Mouse (Mus musculus): ENCODE measurements around the gene Atrnl1.

Gene Atrnl1

GRCm38 (mm10) chr19:57610476-57611261, at the start of gene Atrnl1:
Gene Atrnl1 (plus strand): TSS chr19:57611034.
- DNase-seq (ENCODE audit: low spot score in 2 of 2) = peak; percentile 91 to 92

DNA sequence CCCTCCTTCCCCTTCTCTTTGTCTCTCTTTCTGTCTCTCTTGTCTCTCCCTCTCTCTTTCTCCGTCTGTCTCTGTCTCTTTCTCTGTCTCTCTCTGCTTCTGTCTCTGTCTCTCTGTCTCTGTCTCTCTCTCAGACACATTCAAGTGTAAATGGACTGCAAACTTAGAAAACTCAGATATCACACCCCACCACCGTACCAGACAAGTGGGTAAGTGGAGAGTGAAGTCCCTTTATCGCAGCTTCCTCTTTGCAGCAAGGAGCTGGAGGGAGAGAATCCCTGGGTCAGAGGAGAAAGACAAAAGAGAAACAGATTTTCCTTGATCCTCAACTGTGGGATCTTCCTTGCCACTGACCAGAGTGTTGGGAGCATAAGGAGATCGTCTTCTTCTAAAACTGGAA, 49.3 kb upstream of the Atrnl1 start:
- no peak for DNase-seq (ENCODE audit: low spot score in 2 of 2)

GRCm38 (mm10) chr19:57569040-57569439, 41.8 kb upstream of the Atrnl1 start:
- DNase-seq (ENCODE audit: low spot score in 2 of 2) = no peak

GRCm38 (mm10) chr19:57572360-57573237, 38.2 kb upstream of the Atrnl1 start:
- DNase-seq (ENCODE audit: low spot score in 2 of 2) = peak; percentile 57 to 62

GRCm38 (mm10) chr19:57573470-57573869, 37.4 kb upstream of the Atrnl1 start:
- no peak for DNase-seq (ENCODE audit: low spot score in 2 of 2)

DNA sequence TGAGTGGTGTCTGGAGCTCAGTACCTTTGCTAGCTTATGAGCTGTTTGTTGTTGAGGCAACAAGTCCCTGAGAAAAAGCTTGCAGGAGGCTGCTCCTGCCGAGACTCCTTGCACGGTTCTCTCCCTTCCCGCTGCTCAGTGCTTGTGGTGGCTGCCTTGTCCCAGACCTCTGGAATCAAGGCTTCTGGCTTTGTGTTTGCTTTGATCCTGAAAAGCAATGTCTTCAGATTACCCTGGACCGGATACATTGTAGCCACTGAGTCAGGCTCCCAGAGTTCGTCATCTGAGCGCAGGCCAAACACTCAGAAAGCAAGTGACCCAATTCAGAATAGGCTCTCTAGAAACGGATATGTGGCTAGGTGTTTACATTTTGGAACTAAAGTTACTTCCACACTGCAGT, 35.8 kb upstream of the Atrnl1 start:
- no peak for DNase-seq (ENCODE audit: low spot score in 2 of 2)

GRCm38 (mm10) chr19:57576836-57577235, 34.0 kb upstream of the Atrnl1 start:
- no peak for DNase-seq (ENCODE audit: low spot score in 2 of 2)

DNA sequence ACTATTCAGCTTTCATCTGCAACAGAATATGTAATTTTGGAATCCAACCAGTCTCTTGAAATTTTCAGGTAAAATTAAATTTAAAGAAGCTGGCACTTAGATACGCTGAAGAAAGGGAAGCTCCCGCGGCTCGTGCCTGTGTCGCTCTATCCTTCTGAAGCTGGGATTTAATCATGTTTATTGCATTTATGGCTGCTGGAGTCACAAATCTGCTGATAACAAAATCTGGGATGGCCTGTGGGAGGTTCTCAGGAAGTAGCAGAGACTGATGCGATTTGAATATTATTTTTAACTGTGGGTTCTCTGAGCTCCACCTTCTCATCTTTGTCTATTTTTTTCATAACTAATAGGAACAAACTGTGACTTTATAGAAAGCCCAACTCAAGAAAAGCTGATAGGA, 33.6 kb upstream of the Atrnl1 start:
- no peak for DNase-seq (ENCODE audit: low spot score in 2 of 2)

GRCm38 (mm10) chr19:57580962-57581361, 29.9 kb upstream of the Atrnl1 start:
- DNase-seq (ENCODE audit: low spot score in 2 of 2) = peak; percentile 73 to 78

DNA sequence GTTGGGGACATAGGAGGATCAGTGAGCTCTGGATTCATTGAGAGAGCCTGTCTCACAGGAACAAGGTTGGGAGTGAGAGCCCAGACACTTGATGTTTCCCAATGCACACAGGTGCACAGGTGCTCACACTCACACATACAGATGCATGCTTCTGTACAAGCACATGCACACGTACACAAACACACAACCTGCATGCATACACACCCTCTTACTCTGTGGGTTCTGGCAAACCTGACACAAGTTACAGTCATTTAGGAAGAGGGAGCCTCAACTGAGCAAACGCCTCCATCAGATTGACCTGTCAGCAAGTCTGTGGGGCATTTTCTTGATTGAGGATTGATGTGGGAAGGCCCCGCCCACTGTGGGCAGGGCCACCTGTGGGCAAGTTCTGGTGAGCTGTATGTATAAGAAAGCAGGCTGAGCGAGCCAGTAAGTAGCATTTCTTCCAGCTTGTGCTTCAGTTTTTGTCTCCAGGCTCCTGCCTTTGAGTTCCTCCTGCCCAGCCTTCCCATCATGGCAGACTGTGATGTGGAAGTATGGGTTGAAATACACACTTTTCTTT, 25.5 kb upstream of the Atrnl1 start:
- DNase-seq (ENCODE audit: low spot score in 2 of 2) = no peak

DNA sequence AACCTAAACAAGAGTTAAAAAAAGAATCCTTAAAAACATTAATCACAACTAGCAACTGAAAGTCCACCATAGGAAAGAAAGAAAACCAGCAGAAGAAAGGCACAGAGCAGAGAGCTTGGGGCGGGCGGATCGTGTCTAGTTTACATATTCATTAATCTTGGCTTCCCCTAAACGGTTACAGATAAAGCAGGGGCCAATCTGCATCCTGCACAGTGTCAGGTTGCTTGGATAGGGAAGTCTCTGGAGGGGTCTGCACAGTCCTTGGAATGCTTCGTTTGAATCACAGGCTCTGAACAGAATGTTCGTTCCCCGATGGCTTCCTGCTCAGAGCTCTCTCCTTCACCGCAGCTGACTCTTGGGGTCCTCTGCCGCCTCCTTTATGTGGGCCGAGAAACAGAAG, 24.7 kb upstream of the Atrnl1 start:
- no peak for DNase-seq (ENCODE audit: low spot score in 2 of 2)

DNA sequence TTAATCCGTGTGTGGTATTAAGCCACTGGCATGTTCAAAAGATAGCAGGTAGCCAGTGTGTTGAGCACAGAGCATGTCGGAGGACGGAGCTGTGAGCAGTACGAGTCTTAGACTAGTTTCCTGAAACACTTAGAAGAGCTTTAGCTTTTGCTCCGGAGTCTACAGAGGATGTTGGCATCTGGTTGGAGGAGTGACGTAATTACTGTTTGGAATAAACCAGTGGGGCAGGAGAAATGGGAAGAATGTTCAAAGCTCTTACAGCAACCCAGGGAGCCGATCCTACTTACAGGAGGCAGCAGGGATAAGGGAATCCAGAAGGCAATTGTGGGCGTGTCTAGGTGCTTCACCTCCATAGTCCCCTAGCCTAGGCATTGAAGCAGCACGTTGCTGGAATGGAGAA, 21.3 kb upstream of the Atrnl1 start:
- no peak for DNase-seq (ENCODE audit: low spot score in 2 of 2)

DNA sequence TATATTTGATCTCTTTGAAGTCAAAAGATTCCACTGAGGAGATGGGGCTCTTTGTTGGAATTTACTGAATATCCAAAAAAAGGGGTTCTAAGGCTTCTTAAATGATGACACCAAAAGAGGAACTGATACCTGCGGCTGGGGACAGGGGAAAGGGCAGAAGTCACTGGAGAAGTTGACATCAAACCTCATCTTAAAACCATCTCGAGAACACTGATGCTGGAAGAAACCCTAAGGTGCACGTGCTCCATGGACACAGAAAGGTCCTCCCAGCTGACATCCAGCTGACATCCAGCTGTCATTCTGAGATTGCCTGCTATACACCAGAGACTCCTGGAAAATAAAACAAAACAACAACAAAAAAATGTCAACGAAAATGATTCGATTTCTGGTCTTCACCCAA, 19.9 kb upstream of the Atrnl1 start:
- no peak for DNase-seq (ENCODE audit: low spot score in 2 of 2)

- DNase-seq (ENCODE audit: low spot score in 2 of 2) = no peak
These were observed 19.2 kb upstream of the Atrnl1 start for GRCm38 (mm10) chr19:57591631-57592030.

DNA sequence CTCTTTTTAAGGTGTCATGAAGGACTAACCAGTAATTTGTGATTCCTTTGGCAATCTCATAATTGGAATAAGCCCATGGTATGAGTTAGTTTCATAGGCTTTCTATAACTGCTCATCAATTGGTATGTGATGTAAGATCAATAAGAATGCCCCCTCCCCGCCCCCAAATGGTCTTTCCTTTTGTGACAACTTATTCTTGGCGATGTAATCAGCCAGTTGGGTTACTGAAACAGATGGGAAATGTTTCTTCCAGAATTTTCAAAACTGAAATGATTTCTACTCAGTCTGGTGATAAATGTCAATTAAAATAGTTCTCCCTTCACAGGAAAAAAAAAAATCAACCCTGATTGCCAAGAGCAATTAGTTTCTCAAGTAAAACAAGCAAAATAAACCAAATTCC, 18.5 kb upstream of the Atrnl1 start:
- no peak for DNase-seq (ENCODE audit: low spot score in 2 of 2)

DNA sequence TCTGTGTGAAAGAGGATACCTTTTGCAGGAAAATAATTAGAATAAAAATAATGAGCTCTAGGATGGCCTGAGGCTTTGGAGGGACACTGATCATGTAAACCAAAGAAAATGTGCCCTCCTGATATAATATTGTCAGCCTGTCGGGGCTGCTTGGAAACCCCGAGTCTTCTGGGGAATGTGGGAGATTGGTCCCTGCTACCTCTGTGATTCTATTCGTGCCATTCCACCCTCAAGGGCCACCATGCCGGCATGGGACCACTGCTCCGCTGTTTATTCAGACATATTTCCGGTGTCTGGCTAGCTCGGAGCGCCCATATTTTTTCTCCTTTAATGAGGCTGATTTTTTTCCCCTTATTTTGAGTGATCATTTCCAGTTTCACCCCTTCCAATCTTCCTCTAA, 11.7 kb upstream of the Atrnl1 start:
- DNase-seq (ENCODE audit: low spot score in 2 of 2) = no peak

- DNase-seq (ENCODE audit: low spot score in 2 of 2) = no peak
These were observed 10.5 kb upstream of the Atrnl1 start for GRCm38 (mm10) chr19:57600233-57600929.

- no peak for DNase-seq (ENCODE audit: low spot score in 2 of 2)
These were observed 9.9 kb upstream of the Atrnl1 start for GRCm38 (mm10) chr19:57600930-57601328.

DNA sequence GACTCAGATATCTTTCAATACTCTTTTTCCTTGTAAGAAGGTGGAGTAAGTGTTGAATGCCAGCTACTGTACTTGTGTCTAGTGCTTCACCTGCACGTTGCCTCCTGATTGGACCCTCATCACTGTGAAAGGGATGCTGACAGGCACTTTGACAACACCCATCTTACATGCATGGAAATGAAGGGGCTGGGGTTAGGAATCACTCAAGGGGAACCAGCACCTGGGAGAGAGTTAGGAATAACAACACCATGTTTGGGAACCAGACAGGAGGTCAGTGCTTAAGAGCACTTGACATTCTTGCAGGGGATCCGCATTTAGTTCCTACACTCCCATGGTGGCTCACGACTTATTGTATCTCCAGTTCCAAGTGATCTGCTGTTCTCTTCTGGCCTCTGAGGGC, 7.2 kb upstream of the Atrnl1 start:
- DNase-seq (ENCODE audit: low spot score in 2 of 2) = no peak

GRCm38 (mm10) chr19:57605941-57606340, 4.9 kb upstream of the Atrnl1 start:
- DNase-seq (ENCODE audit: low spot score in 2 of 2) = no peak

DNA sequence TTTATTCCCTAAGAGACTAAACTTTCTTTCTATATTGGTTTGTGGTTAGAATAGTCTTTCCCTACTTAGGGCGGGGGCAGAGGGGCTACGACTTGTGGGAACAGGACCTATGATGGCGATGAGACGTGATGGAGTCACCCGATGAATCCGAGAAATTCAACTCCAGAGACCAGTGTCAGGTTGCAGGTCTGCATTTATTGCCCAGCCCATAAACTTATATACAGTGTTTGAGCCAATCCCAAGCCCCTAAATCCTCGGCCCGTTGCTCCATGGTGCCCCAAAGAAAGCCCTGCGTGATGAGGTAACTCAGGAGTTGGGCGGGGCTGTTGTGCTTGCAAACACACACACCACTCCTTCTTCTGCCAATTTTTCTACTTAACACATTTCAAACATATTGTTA, 4.5 kb upstream of the Atrnl1 start:
- no peak for DNase-seq (ENCODE audit: low spot score in 2 of 2)
